Mouse (Mus musculus): ENCODE measurements around the gene Rag1.

DNA sequence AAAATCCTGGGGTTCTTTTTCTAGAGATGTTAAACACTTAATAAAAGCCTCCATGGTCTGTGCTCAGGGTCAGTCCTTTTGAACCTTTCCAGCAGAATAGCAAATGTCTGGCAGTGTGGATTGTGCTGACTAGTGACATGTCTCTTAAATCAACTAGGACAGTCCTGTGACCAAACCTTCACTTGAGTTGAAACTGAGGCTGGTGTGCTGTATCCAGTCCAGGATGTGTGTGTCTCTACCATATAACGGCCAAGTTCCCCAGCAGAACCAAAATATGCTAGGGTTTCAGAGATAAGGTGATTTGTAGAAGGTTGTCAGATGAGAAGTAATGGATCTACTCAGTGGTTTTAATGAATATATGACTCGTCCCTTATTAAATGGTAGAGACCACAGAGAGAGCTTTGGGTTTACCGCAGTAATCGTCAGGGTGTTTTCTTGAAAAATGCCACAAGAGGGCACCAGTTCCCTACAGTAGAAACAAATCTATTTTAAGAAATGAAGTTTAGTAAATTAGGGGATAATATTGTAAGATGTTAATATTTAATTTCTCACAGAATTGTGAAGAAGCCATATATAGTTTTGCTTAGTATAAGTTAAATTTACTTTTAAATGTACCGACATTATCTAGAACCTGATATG, 44.4 kb upstream of the Rag1 start:
- no peak for TF ChIP-seq CTCF (IDR thresholded peaks at IDR 0.05; ENCODE audit: insufficient read depth, low read depth, low read length)
- TF ChIP-seq POLR2A (IDR thresholded peaks at IDR 0.05; ENCODE audit: insufficient read depth, low read depth, low read length): no peak

Measured in olfactory bulb, adult 2 months (tissue).